Mouse (Mus musculus) heart, adult 8-10 months (tissue): ENCODE data around the gene Gm21961. TPM values are rescaled to one million over a fixed set of nuclear protein-coding genes. Genes with fewer than 3 reads are reported as not detected.
"Not testable (repeated sequence)": the region's sequence is repeated elsewhere in the genome, so short reads cannot be mapped to it uniquely, and the experiment has no call there.

Experiments used
- DNase-seq: peaks from one replicate; pipeline ENCODE4 v3.0.0; 2022; ENCODE audit warnings: low spot score
- total RNA-seq, 4 experiments: library from RNA; stranded (reverse); gene quantifications; 2 replicates each; pipeline ENCODE4 v1.2.4; 2022

Gm21961 gene
- not detected for total RNA-seq

DNA sequence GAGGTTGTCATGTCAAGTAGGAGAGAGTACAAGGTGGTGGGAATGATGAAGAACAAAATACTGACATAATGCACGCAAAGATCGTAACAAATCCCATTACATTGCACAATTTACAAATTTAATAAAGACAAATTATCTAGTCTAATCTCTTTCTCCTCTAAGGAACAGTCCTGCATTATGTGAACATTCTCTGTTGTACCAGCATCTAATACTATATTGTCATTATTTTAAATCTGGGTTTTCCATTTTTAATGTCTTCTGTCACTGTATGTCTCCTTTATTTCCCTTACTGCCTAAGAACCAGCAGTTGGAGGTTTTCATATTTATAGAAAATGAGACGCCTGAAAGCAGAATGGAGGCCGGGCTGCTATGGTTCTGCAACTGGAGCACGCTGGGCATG is at the start of gene Gm21961:
Gene Gm21961 (minus strand): TSS at position 101 of the 400 bp plus-strand sequence.
- DNase-seq = no peak

- DNase-seq = no peak
Measured at GRCm38 (mm10) chr15:65041999-65042398, 27.3 kb upstream of the Gm21961 start.

GRCm38 (mm10) chr15:65039216-65039615 is 24.5 kb upstream of the Gm21961 start:
- DNase-seq = not testable (repeated sequence)

GRCm38 (mm10) chr15:65017971-65018370 is 3.3 kb upstream of the Gm21961 start:
- DNase-seq = no peak

DNA sequence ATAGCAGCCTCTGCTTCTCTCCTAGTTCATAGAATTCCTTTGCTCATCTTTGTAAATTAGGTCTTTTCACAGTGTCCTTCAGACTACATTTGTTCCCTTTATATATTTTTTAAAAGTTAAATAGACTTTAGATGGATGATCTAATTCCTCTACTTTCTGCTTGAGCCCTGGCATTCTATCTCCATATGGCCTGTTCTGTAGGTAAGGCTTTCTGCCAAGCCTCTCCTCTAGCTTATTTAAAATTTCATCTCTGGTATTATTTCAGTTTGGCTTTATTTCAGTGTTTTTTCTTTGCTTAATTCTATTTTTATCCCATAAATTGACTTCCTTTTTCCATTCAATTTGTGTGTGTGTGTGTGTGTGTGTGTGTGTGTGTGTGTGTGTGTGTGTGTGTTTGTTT is 8.5 kb downstream of the Gm21961 start:
- no peak for DNase-seq

DNA sequence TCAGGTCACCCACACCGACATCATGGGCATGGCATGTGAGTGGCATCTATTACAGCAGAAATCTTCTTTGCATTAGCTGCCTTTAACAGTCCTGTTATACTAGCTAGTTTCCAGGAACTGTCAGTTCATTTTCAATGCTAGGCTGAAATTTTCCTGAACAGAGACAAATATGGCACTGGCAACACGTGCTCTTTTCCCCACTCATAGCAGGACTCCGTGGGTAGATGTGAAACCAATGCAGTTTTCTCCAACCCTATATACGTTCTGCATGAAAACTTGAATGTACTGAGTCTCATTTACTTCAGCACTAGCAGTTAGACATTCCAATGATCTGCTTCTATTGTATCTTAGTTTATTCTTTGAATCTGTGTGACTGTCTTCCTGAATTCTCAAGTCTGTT is 20.2 kb downstream of the Gm21961 start:
- no peak for DNase-seq

- no peak for DNase-seq
Measured at GRCm38 (mm10) chr15:64979976-64980375, 34.7 kb downstream of the Gm21961 start.

DNA sequence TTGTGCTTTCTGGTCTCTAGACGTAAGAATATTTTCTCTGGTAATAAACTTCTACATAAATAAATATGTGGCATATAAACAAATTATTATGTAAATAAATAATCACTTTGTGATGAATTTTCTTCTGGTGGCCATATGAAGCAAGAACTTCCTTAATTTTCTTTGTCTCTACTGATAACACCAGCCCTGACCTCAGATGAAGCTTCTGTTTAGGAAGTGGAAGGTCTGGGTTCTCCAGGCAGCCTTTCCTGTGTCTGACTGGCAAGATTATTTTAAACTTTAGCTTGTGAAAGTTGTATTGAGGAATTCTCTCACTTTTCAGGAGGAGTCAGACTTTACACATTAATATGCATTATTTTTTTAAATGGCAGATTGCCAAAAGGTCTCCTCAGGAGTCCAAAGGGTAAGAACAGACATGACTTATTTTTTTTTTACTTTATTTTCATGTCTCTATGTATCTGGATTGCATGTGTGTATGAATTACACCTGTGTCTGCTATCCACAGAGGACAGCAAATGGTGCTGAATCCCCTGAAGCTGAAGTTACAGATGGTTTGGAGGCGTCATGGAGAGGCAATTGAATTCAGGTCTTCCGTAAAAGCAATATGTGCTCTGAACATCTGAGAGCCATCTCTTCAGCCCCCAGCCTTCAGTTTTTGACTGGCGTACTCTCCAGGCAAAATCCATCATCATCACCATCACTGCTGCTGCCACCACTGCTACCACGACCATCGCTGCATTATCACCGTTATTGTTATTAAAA is 38.5 kb downstream of the Gm21961 start:
- DNase-seq = no peak

Other genes with a start within 250 kb of the Gm21961 start
- not detected for gene Gm21798, start 197.2 kb downstream of the Gm21961 start, total RNA-seq